Mouse (Mus musculus): ENCODE measurements around the gene Adamts18. TPM values are rescaled to one million over a fixed set of nuclear protein-coding genes. Genes with fewer than 3 reads are reported as not detected.

The Adamts18 gene
- total and polyA plus RNA-seq, 2 experiments from 2014 or later: 0.04 to 0.20 TPM

DNA sequence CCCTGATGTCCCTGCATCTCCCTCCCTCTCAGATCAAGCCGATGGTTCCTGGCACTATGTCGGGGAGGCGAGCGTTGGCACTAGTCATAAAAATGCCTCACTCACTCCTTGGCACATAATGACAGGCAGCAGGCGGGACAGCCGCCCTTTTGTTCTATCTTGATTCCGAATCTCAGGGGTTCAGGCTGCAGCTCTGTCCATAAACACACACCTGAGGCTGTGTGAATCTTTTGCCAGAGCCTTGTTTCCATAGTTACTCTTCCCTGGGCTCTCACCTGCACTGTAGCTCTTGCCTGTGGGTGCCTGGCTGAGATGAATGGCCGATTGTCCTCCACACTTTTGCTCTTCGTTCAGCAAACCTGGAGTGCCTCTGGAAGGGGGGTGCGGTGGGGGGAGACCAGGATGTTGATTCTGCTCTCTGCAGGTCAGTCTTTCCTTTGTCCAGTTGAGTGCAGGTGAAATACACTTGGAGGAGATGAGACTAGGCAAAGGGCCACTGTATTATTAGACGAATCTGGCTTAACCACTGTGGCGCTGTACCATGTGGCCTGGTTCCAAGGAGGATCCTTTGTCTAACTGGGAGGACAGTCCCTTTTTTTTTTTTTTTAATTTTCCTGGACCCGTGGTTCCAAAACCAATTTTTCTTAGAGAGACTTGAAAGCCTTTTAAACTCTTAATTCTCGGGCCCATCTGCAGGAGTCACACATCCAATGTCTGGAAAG is 156.8 kb downstream of the Adamts18 start:
- DNase-seq (ENCODE audit: low spot score): no peak
- H3K4me3 ChIP-seq (ENCODE audit: low read depth, low read length): no peak overlapping the region
- no peaks in the 10 kb centered on the region for H3K9me3 ChIP-seq (replicated peaks; ENCODE audit: control insufficient read depth, low read length)
- WGBS: 70% methylated on average over 14 of the region's 14 CpGs
- H3K27me3 ChIP-seq (ENCODE audit: control insufficient read depth, insufficient read depth, low read length): no peaks in the 10 kb centered on the region
- ATAC-seq (ENCODE audit: insufficient read depth, low read depth): no peak
- no peak overlapping the region for H3K4me2 ChIP-seq (ENCODE audit: low read depth, low read length)
- H3K9ac ChIP-seq (replicated peaks; ENCODE audit: low read depth, low read length): no peak overlapping the region
- TF ChIP-seq EP300 (IDR thresholded peaks at IDR 0.05; ENCODE audit: low read depth) (no peak), CTCF (IDR thresholded peaks at IDR 0.05; ENCODE audit: low read depth) (no peak)
- no peaks in the 10 kb centered on the region for H3K36me3 ChIP-seq (replicated peaks; ENCODE audit: control insufficient read depth, insufficient read depth, low read length)
- no peaks in the 10 kb centered on the region for H3K4me1 ChIP-seq (ENCODE audit: control insufficient read depth, insufficient read depth)
- H3K27ac ChIP-seq (ENCODE audit: low read depth): no peak overlapping the region

- Histone ChIP-seq H3K9me3 (replicated peaks; ENCODE audit: control insufficient read depth, low read length) (no peaks in the 10 kb centered on the region), H3K4me2 (ENCODE audit: low read depth, low read length) (no peak overlapping the region), H3K4me3 (ENCODE audit: low read depth, low read length) (no peak overlapping the region), H3K4me1 (ENCODE audit: control insufficient read depth, insufficient read depth) (no peaks in the 10 kb centered on the region), H3K9ac (replicated peaks; ENCODE audit: low read depth, low read length) (no peak overlapping the region), H3K27me3 (ENCODE audit: control insufficient read depth, insufficient read depth, low read length) (no peaks in the 10 kb centered on the region), H3K36me3 (replicated peaks; ENCODE audit: control insufficient read depth, insufficient read depth, low read length) (no peaks in the 10 kb centered on the region), H3K27ac (ENCODE audit: low read depth) (no peak overlapping the region)
- TF ChIP-seq EP300 (IDR thresholded peaks at IDR 0.05; ENCODE audit: low read depth) (no peak), CTCF (IDR thresholded peaks at IDR 0.05; ENCODE audit: low read depth) (no peak)
- DNase-seq (ENCODE audit: low spot score) (no peak), ATAC-seq (ENCODE audit: insufficient read depth, low read depth) (no peak)
- 65% methylated on average over 8 of the region's 8 CpGs for WGBS
Observed at GRCm38 (mm10) chr8:113688543-113688915, 160.0 kb downstream of the Adamts18 start.

DNA sequence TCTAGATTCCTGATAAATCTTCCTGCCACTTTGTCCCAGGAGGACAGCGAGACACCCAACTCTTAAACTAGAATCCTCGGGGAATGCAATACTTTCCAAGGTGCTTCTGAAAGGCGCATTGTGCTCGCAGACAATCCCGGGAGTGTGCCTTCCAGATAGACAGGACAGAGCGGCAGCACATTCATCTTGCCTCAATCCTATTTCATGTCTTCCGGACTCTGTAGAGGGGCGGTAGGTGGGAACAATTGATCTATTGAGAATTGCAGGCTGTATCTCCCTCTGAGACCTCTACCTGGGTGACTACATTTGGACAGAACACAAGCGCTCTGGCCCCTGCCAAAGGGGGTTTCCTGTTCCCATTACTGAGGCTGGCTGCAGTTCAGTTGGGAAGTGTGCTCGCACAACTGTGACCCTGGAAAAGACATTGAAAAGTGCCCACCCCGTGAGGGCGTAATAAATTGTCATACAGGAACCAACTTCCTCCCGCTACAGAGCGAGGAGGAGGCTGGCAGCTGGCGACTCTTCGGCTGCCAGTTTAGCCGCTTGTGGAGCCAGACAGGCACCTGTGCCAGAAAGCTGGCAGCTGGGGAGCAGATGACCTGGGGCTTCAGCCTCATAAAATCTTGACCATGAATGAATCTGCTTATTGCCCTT is 160.5 kb downstream of the Adamts18 start:
- no peak for ATAC-seq (ENCODE audit: insufficient read depth, low read depth)

GRCm38 (mm10) chr8:113679361-113679760 is 169.2 kb downstream of the Adamts18 start:
- Histone ChIP-seq H3K36me3 (replicated peaks; ENCODE audit: control insufficient read depth, insufficient read depth, low read length) (no peaks in the 10 kb centered on the region), H3K27ac (ENCODE audit: low read depth) (no peak overlapping the region), H3K4me1 (ENCODE audit: control insufficient read depth, insufficient read depth) (no peaks in the 10 kb centered on the region), H3K4me2 (ENCODE audit: low read depth, low read length) (no peak overlapping the region), H3K9ac (replicated peaks; ENCODE audit: low read depth, low read length) (no peak overlapping the region), H3K9me3 (replicated peaks; ENCODE audit: control insufficient read depth, low read length) (no peaks in the 10 kb centered on the region), H3K4me3 (ENCODE audit: low read depth, low read length) (no peak overlapping the region), H3K27me3 (ENCODE audit: control insufficient read depth, insufficient read depth, low read length) (no peaks in the 10 kb centered on the region)
- DNase-seq (ENCODE audit: low spot score) (no peak), ATAC-seq (ENCODE audit: insufficient read depth, low read depth) (no peak)
- no peak for TF ChIP-seq CTCF (IDR thresholded peaks at IDR 0.05; ENCODE audit: low read depth)
- TF ChIP-seq EP300 (IDR thresholded peaks at IDR 0.05; ENCODE audit: low read depth): no peak
- WGBS: 39% methylated on average over 3 of the region's 3 CpGs

More for the DNA sequence above, 160.5 kb downstream of the Adamts18 start:
- TF ChIP-seq CTCF (IDR thresholded peaks at IDR 0.05; ENCODE audit: low read depth): no peak
- no peak for TF ChIP-seq EP300 (IDR thresholded peaks at IDR 0.05; ENCODE audit: low read depth)
- Histone ChIP-seq H3K9ac (replicated peaks; ENCODE audit: low read depth, low read length) (no peak overlapping the region), H3K27ac (ENCODE audit: low read depth) (no peak overlapping the region), H3K9me3 (replicated peaks; ENCODE audit: control insufficient read depth, low read length) (no peaks in the 10 kb centered on the region), H3K4me1 (ENCODE audit: control insufficient read depth, insufficient read depth) (no peaks in the 10 kb centered on the region), H3K4me2 (ENCODE audit: low read depth, low read length) (no peak overlapping the region), H3K36me3 (replicated peaks; ENCODE audit: control insufficient read depth, insufficient read depth, low read length) (no peaks in the 10 kb centered on the region), H3K27me3 (ENCODE audit: control insufficient read depth, insufficient read depth, low read length) (no peaks in the 10 kb centered on the region), H3K4me3 (ENCODE audit: low read depth, low read length) (no peak overlapping the region)
- no peak for DNase-seq (ENCODE audit: low spot score)
- WGBS: 68% methylated on average over 17 of the region's 17 CpGs

DNA sequence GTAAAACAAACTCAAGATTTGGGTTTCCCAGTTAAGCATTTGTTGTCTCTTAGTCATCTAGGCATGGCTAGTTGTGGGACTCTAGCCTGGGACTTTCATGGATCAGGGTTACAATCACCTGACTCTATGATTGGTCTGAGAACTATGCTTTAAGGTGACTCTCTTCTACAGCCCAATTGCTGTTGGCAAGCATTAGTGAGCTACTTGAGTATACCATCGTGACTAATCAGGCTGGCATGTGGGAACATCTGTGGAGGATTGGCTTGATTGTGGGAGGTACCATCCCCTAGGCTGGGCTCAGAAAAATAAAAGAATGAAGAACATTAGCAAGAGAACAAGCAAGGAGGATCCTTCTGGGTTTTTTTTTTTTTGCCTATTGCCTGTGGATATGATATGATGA is 171.7 kb downstream of the Adamts18 start:
- Histone ChIP-seq H3K9ac (replicated peaks; ENCODE audit: low read depth, low read length) (no peak overlapping the region), H3K27me3 (ENCODE audit: control insufficient read depth, insufficient read depth, low read length) (no peaks in the 10 kb centered on the region), H3K4me3 (ENCODE audit: low read depth, low read length) (no peak overlapping the region), H3K4me2 (ENCODE audit: low read depth, low read length) (no peak overlapping the region), H3K4me1 (ENCODE audit: control insufficient read depth, insufficient read depth) (no peaks in the 10 kb centered on the region), H3K36me3 (replicated peaks; ENCODE audit: control insufficient read depth, insufficient read depth, low read length) (no peaks in the 10 kb centered on the region), H3K27ac (ENCODE audit: low read depth) (no peak overlapping the region), H3K9me3 (replicated peaks; ENCODE audit: control insufficient read depth, low read length) (no peaks in the 10 kb centered on the region)
- ATAC-seq (ENCODE audit: insufficient read depth, low read depth) (no peak), DNase-seq (ENCODE audit: low spot score) (no peak)
- TF ChIP-seq CTCF (IDR thresholded peaks at IDR 0.05; ENCODE audit: low read depth): no peak
- no peak for TF ChIP-seq EP300 (IDR thresholded peaks at IDR 0.05; ENCODE audit: low read depth)
- WGBS: 76% methylated on average over 1 of the region's 1 CpGs

All from heart, postnatal 0 days (tissue).